Mouse (Mus musculus): ENCODE measurements at regions not wholly inside any gene's neighbourhood (a gene's known extent, or its start where the extent isn't known, plus 50 kb on each side); places are given as distances from the start of the nearest gene placed in this dataset.
"Not testable (repeated sequence)": the region's sequence is repeated elsewhere in the genome, so short reads cannot be mapped to it uniquely, and the experiment has no call there.

GRCm38 (mm10) chr14:104410730-104411129 lies 57.1 kb downstream of the Pou4f1 start:
- no peak for DNase-seq

GRCm38 (mm10) chr14:104410292-104410691 lies 57.5 kb downstream of the Pou4f1 start:
- no peak for DNase-seq

GRCm38 (mm10) chr14:104406062-104406461 lies 61.7 kb downstream of the Pou4f1 start:
- DNase-seq: no peak

GRCm38 (mm10) chr14:104389297-104390071 lies 78.3 kb downstream of the Pou4f1 start:
- DNase-seq: no peak

- DNase-seq: no peak
Observed at GRCm38 (mm10) chr14:104388879-104389278, 78.9 kb downstream of the Pou4f1 start.

GRCm38 (mm10) chr14:104380986-104381385 lies 86.8 kb downstream of the Pou4f1 start:
- DNase-seq: no peak

- no peak for DNase-seq
Observed at GRCm38 (mm10) chr14:104372776-104373175, 95.0 kb downstream of the Pou4f1 start.

- no peak for DNase-seq
Observed at GRCm38 (mm10) chr14:104356636-104357035, 111.2 kb downstream of the Pou4f1 start.

GRCm38 (mm10) chr14:104336783-104337182 lies 131.0 kb downstream of the Pou4f1 start:
- not testable (repeated sequence) for DNase-seq

- DNase-seq: no peak
Observed at GRCm38 (mm10) chr14:104326089-104326488, 141.7 kb downstream of the Pou4f1 start.

- DNase-seq: no peak
Observed at GRCm38 (mm10) chr14:104300141-104300540, 167.7 kb downstream of the Pou4f1 start.

GRCm38 (mm10) chr14:104298312-104298711 lies 169.5 kb downstream of the Pou4f1 start:
- DNase-seq: no peak

- DNase-seq: no peak
Observed at GRCm38 (mm10) chr14:104297316-104298311, 170.2 kb downstream of the Pou4f1 start.

GRCm38 (mm10) chr14:104293814-104294213 lies 174.0 kb downstream of the Pou4f1 start:
- DNase-seq: no peak

- no peak for DNase-seq
Observed at GRCm38 (mm10) chr14:104293147-104293546, 174.7 kb downstream of the Pou4f1 start.

GRCm38 (mm10) chr14:104280353-104280752 lies 187.4 kb downstream of the Pou4f1 start:
- no peak for DNase-seq

- no peak for DNase-seq
Observed at GRCm38 (mm10) chr14:104279890-104280289, 187.9 kb downstream of the Pou4f1 start.

GRCm38 (mm10) chr14:104274752-104275151 lies 193.0 kb downstream of the Pou4f1 start:
- DNase-seq: no peak

- DNase-seq: no peak
Observed at GRCm38 (mm10) chr14:104264919-104265764, 202.7 kb downstream of the Pou4f1 start.

- no peak for DNase-seq
Observed at GRCm38 (mm10) chr14:104216965-104217364, 250.8 kb downstream of the Pou4f1 start.

- no peak for DNase-seq
Observed at GRCm38 (mm10) chr14:104210719-104211118, 257.1 kb downstream of the Pou4f1 start.

GRCm38 (mm10) chr14:104208855-104209254 lies 258.9 kb downstream of the Pou4f1 start:
- peak; percentile 14 for DNase-seq

All from lung, postnatal 36 days (tissue).